Mouse (Mus musculus) liver, postnatal 0 days (tissue): ENCODE measurements around the gene Tcn2.

Experiments used
- CTCF ChIP-seq: sonication (generic); IDR thresholded peaks from 2 replicates; pipeline ENCODE4 v1.5.1; 2016; ENCODE audit warnings: antibody characterized with exemption, low read depth
- EP300 ChIP-seq: IDR thresholded peaks from 2 replicates; pipeline ENCODE4 v1.6.1; 2016; ENCODE audit warnings: antibody characterized with exemption, low read depth, mild to moderate bottlenecking

GRCm38 (mm10) chr11:3925916-3926315, 6.0 kb downstream of the Tcn2 start:
- TF ChIP-seq CTCF (no peak), EP300 (no peak)
